Mouse (Mus musculus): ENCODE data around the gene Trhr2.

- TF ChIP-seq CTCF (IDR thresholded peaks at IDR 0.05; ENCODE audit: insufficient read depth, low read length) (no peak), POLR2A (IDR thresholded peaks at IDR 0.05; ENCODE audit: borderline replicate concordance, extremely low read depth, low read depth, low read length) (no peak)
These were observed 31.5 kb downstream of the Trhr2 start for GRCm38 (mm10) chr8:122329072-122329471.
